Mouse (Mus musculus) brain, embryonic 18.5 days (tissue): Measurements from ENCODE around the gene Ms4a13.
"Not testable (repeated sequence)": the region's sequence is repeated elsewhere in the genome, so short reads cannot be mapped to it uniquely, and the experiment has no call there.

Experiments
- DNase-seq: peaks from one replicate; pipeline ENCODE4 v3.0.0-alpha.2; 2012; ENCODE audit warnings: low read depth, low spot score

Ms4a13 gene

DNA sequence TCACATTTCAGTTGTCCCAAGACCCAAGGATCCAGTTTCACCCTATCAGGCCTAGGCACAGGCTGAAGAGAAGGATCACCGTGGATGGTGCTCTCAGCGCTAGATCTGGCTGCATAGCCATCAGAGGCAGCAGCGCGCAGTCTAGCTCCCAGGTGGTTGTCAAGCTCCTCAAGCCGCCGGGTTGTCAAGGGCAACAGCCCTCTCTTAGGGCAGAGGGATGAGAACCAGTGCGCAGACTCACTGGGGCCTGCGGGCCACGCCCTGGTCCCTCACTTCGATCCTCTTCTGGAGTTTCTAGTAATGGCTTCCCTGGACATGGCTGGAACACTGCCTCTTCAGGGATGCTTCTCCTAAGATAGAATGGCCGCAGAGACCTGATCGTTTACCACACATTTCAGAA, at the start of gene Ms4a13:
TSS of gene Ms4a13 (minus strand) at position 192 of the 400 bp plus-strand sequence.
- no peak for DNase-seq

GRCm38 (mm10) chr19:11244230-11244629, 47.7 kb upstream of the Ms4a13 start:
- no peak for DNase-seq

- DNase-seq, result no peak
Observed at GRCm38 (mm10) chr19:11242560-11242959, 46.0 kb upstream of the Ms4a13 start.

GRCm38 (mm10) chr19:11235820-11236219, 39.3 kb upstream of the Ms4a13 start:
- DNase-seq, result no peak

GRCm38 (mm10) chr19:11234921-11235735, 38.6 kb upstream of the Ms4a13 start:
- no peak for DNase-seq

GRCm38 (mm10) chr19:11234244-11234643, 37.7 kb upstream of the Ms4a13 start:
- no peak for DNase-seq

GRCm38 (mm10) chr19:11232348-11232747, 35.8 kb upstream of the Ms4a13 start, which contains the start of gene Ms4a12:
Gene Ms4a12, minus strand, starts transcription at chr19:11232448.
- no peak for DNase-seq

DNA sequence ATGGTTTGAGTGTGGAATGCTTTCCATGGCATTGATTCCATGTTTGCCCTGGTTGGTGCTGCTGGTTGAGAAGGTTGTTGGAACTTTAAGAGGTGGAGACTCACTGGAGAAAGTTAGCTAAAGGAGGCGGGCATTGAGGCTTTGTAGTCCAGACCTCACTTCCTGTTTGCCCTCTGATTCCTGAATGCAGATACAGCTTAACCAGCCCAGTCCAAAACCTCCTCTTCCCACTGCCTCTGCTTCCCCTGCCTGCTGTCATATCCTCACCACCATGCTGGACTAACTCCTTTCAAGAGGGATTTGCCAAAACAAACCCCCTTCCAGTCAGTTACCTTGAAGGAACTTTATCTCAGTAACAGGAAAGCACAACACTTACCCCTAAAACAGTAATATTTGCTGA, 4.0 kb downstream of the Ms4a13 start:
- DNase-seq, result no peak

DNA sequence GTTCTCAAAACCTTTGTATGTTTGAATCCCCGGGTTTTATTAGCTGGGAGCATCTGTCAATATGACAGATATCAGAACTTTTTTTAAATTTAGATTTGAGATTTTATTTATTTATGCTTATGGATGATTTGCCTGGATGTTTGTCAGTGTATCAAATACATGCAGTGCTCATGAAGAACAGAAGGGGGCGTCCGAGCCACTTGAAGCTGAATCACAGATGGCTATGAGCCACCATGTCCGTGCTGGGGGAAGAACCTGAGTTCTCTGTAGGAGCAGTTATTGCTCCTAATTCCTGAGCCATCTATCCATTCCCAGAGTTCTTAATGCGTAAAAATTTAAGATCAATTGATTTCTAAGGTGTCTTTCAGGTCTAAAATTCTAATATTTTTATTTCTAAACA, 12.4 kb downstream of the Ms4a13 start:
- DNase-seq, result no peak

GRCm38 (mm10) chr19:11177464-11177863, 19.1 kb downstream of the Ms4a13 start:
- no peak for DNase-seq

DNA sequence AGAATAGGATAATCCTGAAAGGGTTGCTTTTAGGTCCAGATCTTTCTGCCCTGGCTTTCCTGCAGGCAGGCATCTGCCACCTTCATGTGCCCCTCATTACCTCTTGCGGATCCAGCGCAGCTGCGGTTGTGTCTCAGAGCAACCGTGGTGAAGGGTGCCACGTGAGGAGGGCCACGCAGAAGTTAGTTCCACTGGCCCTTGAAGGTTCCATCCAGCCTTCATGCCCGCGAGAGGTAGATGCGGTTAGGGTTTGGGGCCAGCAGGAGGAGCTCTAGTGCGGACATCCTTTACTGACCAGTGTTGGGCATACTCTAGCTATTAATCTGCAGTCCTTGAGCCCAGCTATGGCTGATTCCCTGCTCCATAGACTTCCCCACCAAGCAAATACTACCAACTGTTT, 31.4 kb downstream of the Ms4a13 start, which contains the start of gene 1700025F22Rik:
TSS of gene 1700025F22Rik (minus strand) at position 149 of the 400 bp plus-strand sequence.
- DNase-seq, result no peak

GRCm38 (mm10) chr19:11157890-11158289, 38.6 kb downstream of the Ms4a13 start:
- not testable (repeated sequence) for DNase-seq

GRCm38 (mm10) chr19:11135336-11135735, 61.2 kb downstream of the Ms4a13 start:
- DNase-seq, result no peak

DNA sequence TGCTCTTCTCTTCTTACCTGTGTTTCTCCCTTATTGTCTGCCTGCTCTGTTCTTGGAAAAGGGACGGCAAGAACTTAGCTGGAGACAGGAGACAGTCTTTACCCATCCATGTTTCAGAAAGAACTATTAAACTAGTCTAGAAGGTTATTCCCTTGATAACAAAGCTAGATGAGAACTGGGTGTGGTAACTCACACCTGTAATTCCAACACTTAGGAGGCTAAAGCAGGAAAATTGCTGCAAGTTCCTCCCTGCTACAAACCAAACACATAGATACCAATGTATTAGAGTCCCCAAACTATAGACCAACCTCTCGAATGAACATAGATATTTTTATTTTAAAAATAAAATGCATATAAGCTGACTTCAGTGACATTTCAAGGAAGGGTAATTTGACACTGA, 61.7 kb downstream of the Ms4a13 start:
- no peak for DNase-seq

DNA sequence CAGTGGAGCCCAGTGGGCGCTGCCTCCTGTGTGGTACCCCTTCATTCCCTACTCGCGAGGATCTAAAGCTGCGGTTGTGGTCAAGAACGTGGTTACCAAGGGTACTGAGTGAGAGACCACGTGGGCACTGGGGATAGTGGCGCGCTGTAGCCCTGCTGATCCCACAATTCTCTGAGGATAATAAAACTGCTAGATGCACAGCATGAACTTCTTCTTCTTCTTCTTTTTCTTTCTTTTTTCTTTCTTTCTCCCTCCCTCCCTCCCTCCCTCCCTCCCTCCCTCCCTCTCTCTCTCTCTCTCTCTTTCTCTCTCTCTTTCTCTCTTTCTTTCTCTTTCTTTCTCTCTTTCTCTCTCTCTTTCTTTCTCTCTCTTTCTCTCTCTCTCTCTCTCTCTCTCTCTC, 65.8 kb downstream of the Ms4a13 start, which contains the start of gene 1700017D01Rik:
TSS of gene 1700017D01Rik (minus strand) at position 101 of the 400 bp plus-strand sequence.
- DNase-seq, result not testable (repeated sequence)

- DNase-seq, result no peak
Observed at GRCm38 (mm10) chr19:11129702-11130101, 66.8 kb downstream of the Ms4a13 start.

DNA sequence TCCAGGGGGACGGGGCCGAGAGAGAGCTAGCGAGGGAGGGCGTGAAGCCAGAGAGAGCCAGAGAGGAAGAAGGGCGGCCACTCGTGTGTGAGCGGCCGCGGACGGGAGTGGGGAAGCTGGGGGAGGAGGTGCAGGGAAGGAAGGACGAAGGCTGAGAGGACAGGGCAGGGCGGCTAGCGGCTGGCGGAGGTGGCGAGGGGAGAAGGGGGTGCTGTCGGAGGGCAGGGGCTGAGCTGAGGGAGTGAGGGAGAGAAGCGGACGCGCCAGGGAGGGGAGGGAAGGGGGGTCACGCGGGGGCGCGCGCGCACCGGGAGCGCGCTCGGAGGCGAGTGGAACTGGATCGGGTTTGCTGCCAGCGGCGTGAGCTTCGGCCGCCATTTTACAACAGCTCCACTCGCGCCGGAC, 75.5 kb downstream of the Ms4a13 start:
- not testable (repeated sequence) for DNase-seq
